9 mouse cellular contexts compared by ENCODE assay signal in the genomic region with DNA sequence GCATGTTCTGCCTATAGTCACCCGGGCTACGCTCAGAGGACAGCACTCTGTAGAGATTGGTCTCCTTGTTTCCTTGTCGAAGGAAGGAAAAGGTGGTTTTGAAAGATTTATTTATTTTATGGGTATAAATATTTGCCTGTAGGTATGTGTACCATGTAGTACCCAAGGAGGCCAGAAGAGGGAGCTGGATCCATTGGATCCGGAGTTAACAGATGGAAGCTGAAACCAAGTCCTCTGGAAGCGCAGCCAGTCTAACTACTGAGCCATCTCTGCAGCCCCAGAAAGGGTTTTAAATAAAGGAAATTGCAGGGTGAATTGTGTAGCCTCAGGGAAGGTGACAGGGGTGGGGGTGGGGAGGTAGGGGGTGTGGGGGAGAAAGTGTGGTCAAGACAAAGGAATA. TPM values are rescaled to one million over a fixed set of nuclear protein-coding genes. Genes with fewer than 3 reads are reported as not detected.
DNase-seq lines count a peak whose midpoint lies in the region; ATAC-seq and TF ChIP-seq lines count a peak whose summit lies in the region.
"Had no signal": no experiment of that assay in that cellular context is flagged by ENCODE, and none has a peak within 500 bp of the region (broad histone marks: within the 10 kb centered on the region; RNA-seq: fewer than 3 reads in every experiment).

No protein-coding gene starts in this region.

- no peak overlapping the region for H3K9ac ChIP-seq in liver, embryonic 14.5 days (replicated peaks)

- no peak for TF ChIP-seq EP300 in liver, embryonic 14.5 days (IDR thresholded peaks at IDR 0.05; ENCODE audit: low read depth)

- H3K36me3 ChIP-seq in liver, embryonic 14.5 days (replicated peaks; ENCODE audit: control insufficient read depth, insufficient read depth, low read depth): no peaks in the 10 kb centered on the region

- peak; percentile 65 for TF ChIP-seq CTCF in layer of hippocampus, adult 2 months (conservative IDR thresholded peaks at IDR 0.05)
- peak; percentile 69 for TF ChIP-seq CTCF in liver, embryonic 14.5 days (IDR thresholded peaks at IDR 0.05; ENCODE audit: low read depth)

- DNase-seq in adrenal gland, adult (ENCODE audit: inconsistent age in 2 of 2, low spot score in 1 of 2): peak; percentile 26 to 65
- DNase-seq in adrenal gland, adult 18-20 months (ENCODE audit: low spot score in 2 of 2): no peak
- no peak for DNase-seq in layer of hippocampus, adult 2 months (ENCODE audit: low spot score in 2 of 2)
- DNase-seq in layer of hippocampus, adult 9-11 months: no peak
- DNase-seq in NIH3T3 (ENCODE audit: low read depth): peak; percentile 65
- no peak for DNase-seq in liver, embryonic 14.5 days (ENCODE audit: low read depth in 3 of 3, low spot score in 3 of 3)
- DNase-seq in layer of hippocampus, postnatal 36 days: no peak

- peaks cover 0 to 6% of the 10 kb centered on the region in 2 experiments; a peak in 2 of 4 replicates for H3K4me1 ChIP-seq in liver, embryonic 14.5 days (replicated peaks; ENCODE audit: control insufficient read depth in 2 of 2, insufficient read depth in 2 of 2, low read length in 1 of 2)

- no peak for ATAC-seq in liver, embryonic 14.5 days (ENCODE audit: insufficient read depth)
- ATAC-seq in megakaryocyte, adult 5-6 weeks (ENCODE audit: poor library complexity, severe bottlenecking): no peak

- H3K9me3 ChIP-seq in liver, embryonic 14.5 days (ENCODE audit: control insufficient read depth, low read length): no peaks in the 10 kb centered on the region

- no peak overlapping the region for H3K4me3 ChIP-seq in layer of hippocampus, adult 2 months
- no peak overlapping the region for H3K4me3 ChIP-seq in liver, embryonic 14.5 days (ENCODE audit: insufficient read depth in 1 of 2, low read depth in 2 of 2, low read length in 2 of 2)

- no peak overlapping the region for H3K4me2 ChIP-seq in liver, embryonic 14.5 days (ENCODE audit: low read depth)

- no peak overlapping the region for H3K27ac ChIP-seq in layer of hippocampus, adult 2 months
- no peak overlapping the region for H3K27ac ChIP-seq in liver, embryonic 14.5 days
- H3K27ac ChIP-seq: macrophage had no signal

- H3K27me3 ChIP-seq in liver, embryonic 14.5 days (ENCODE audit: control insufficient read depth, insufficient read depth, low read length): no peaks in the 10 kb centered on the region

- 45% methylated on average over 5 of the region's 5 CpGs for WGBS in liver, embryonic 14.5 days (ENCODE audit: insufficient replicate concordance)

RNA-seq across cellular contexts. Expression of a gene that starts 16.9 kb away (rescaled TPM):
- total RNA-seq in adrenal gland, adult 18-20 months (2021): 10 to 100 TPM; 41.8 to 53.9 TPM
- 1 to 10 TPM; 2.0 to 3.0 TPM for total RNA-seq in layer of hippocampus, adult 2 months (2021)
- 7.0 and 9.1 TPM in 2 replicates for polyA plus RNA-seq in liver, embryonic 14.5 days (2012; rRNA removed)
- polyA plus RNA-seq in liver, embryonic 14.5 days (2014; fragmentation: Nextera tagmentation; extraction: Ambion mirVana): 13.4 and 19.2 TPM in 2 replicates
- total RNA-seq in megakaryocyte, adult 5-6 weeks (2015): 13.8 and 16.0 TPM in 2 replicates
- total RNA-seq in megakaryocyte, adult 5-6 weeks (2017): 7.6 and 9.6 TPM in 2 replicates
- total RNA-seq in layer of hippocampus, postnatal 36 days (2021): 1 to 10 TPM; 1.8 to 2.7 TPM

Comparison
In these comparisons a context has a peak if more than half of its experiments do, and no peak if none do; other contexts are left out.
1. DNase-seq: peak in adrenal gland, adult (2 of 2) and NIH3T3 (single experiment); none in adrenal gland, adult 18-20 months (0 of 2), layer of hippocampus, adult 2 months (0 of 2), layer of hippocampus, adult 9-11 months (single experiment), liver, embryonic 14.5 days (0 of 3) and layer of hippocampus, postnatal 36 days (0 of 2).